Mouse (Mus musculus): ENCODE results near the gene Gm14862. TPM values are rescaled to one million over a fixed set of nuclear protein-coding genes. Genes with fewer than 3 reads are reported as not detected.

Gm14862 gene
- total RNA-seq, 2 experiments from 2014 or later, result not detected

- DNase-seq (ENCODE audit: low spot score in 2 of 2), result no peak
These were observed 29.6 kb downstream of the Gm14862 start for GRCm38 (mm10) chrX:9227105-9227504.

- no peak for DNase-seq (ENCODE audit: low spot score in 2 of 2)
These were observed 34.1 kb downstream of the Gm14862 start for GRCm38 (mm10) chrX:9222412-9223221.

- no peak for DNase-seq (ENCODE audit: low spot score in 2 of 2)
These were observed 35.0 kb downstream of the Gm14862 start for GRCm38 (mm10) chrX:9221736-9222135.

GRCm38 (mm10) chrX:9221206-9221605 is 35.5 kb downstream of the Gm14862 start:
- DNase-seq (ENCODE audit: low spot score in 2 of 2), result peak in 1 of 2 experiments; percentile 18

- DNase-seq (ENCODE audit: low spot score in 2 of 2), result no peak
These were observed 37.1 kb downstream of the Gm14862 start for GRCm38 (mm10) chrX:9219570-9219969.

- DNase-seq (ENCODE audit: low spot score in 2 of 2), result no peak
These were observed 40.5 kb downstream of the Gm14862 start for GRCm38 (mm10) chrX:9216244-9216643.

GRCm38 (mm10) chrX:9205121-9205520 is 51.6 kb downstream of the Gm14862 start:
- no peak for DNase-seq (ENCODE audit: low spot score in 2 of 2)

- no peak for DNase-seq (ENCODE audit: low spot score in 2 of 2)
These were observed 53.8 kb downstream of the Gm14862 start for GRCm38 (mm10) chrX:9202781-9203405.

GRCm38 (mm10) chrX:9201954-9202353 is 54.7 kb downstream of the Gm14862 start:
- DNase-seq (ENCODE audit: low spot score in 2 of 2), result no peak

Other genes starting within 250 kb of the Gm14862 start
- gene Fthl17e, start 223.4 kb downstream of the Gm14862 start, total RNA-seq (2021), result not detected
- not detected for gene Fthl17f, start 193.9 kb downstream of the Gm14862 start, total RNA-seq (2021)
- gene 4930402K13Rik, start 152.3 kb downstream of the Gm14862 start, total RNA-seq (2021), result not detected
- gene Lancl3, start 57.0 kb downstream of the Gm14862 start, total RNA-seq (2021), result under 1 TPM; 0.34 to 0.60 TPM
- gene Xk, start 15.9 kb upstream of the Gm14862 start, total RNA-seq (2021), result 1 to 10 TPM; 4.5 TPM
- gene H2al1m, start 26.9 kb upstream of the Gm14862 start, total RNA-seq (2021), result not detected
- gene H2al1k, start 93.7 kb upstream of the Gm14862 start, total RNA-seq (2021), result not detected
- 1 to 10 TPM; 5.3 to 7.9 TPM for gene Cybb, start 230.9 kb upstream of the Gm14862 start, total RNA-seq (2021)